ENCODE assay signal across 28 mouse cellular contexts in genomic region chr14:42133806-42134205, GRCm38 (mm10). TPM values are rescaled to one million over a fixed set of nuclear protein-coding genes. Genes with fewer than 3 reads are reported as not detected.
"Had no signal": no experiment of that assay in that cellular context is flagged by ENCODE, and none has a peak within 500 bp of the region (broad histone marks: within the 10 kb centered on the region; RNA-seq: fewer than 3 reads in every experiment).

No protein-coding gene starts in this region.

RNA-seq across cellular contexts. Expression of gene Gm7951, which starts 16.6 kb away (rescaled TPM):
- total RNA-seq: layer of hippocampus, adult 8-10 months; layer of hippocampus, postnatal 10 days; layer of hippocampus, postnatal 36 days; left cerebral cortex, adult 2 months; left cerebral cortex, postnatal 10 days; left cerebral cortex, postnatal 4 days; monocyte, adult 5-6 weeks; neutrophil, adult 5-6 weeks had no signal
- polyA plus RNA-seq: kidney, adult 2 months; kidney, embryonic 14.5 days; kidney, postnatal 0 days; limb, embryonic 12.5 days; limb, embryonic 15.5 days; liver, embryonic 11.5 days; liver, embryonic 14.5 days; liver, postnatal 0 days; lung, embryonic 14.5 days; lung, postnatal 0 days; midbrain, embryonic 10.5 days; midbrain, embryonic 13.5 days; midbrain, embryonic 16.5 days; myocyte; neural tube, embryonic 13.5 days; small intestine, adult 2 months; spleen, adult 2 months; stomach, embryonic 14.5 days; stomach, postnatal 0 days; thymus, postnatal 0 days had no signal

RNA-seq across cellular contexts. Expression of gene Gm17027, which starts 28.6 kb away (rescaled TPM):
- total RNA-seq: layer of hippocampus, adult 8-10 months; layer of hippocampus, postnatal 10 days; layer of hippocampus, postnatal 36 days; left cerebral cortex, adult 2 months; left cerebral cortex, postnatal 10 days; left cerebral cortex, postnatal 4 days; monocyte, adult 5-6 weeks; neutrophil, adult 5-6 weeks had no signal
- polyA plus RNA-seq: kidney, adult 2 months; kidney, embryonic 14.5 days; kidney, postnatal 0 days; limb, embryonic 12.5 days; limb, embryonic 15.5 days; liver, embryonic 11.5 days; liver, embryonic 14.5 days; liver, postnatal 0 days; lung, embryonic 14.5 days; lung, postnatal 0 days; midbrain, embryonic 10.5 days; midbrain, embryonic 13.5 days; midbrain, embryonic 16.5 days; myocyte; neural tube, embryonic 13.5 days; small intestine, adult 2 months; spleen, adult 2 months; stomach, embryonic 14.5 days; stomach, postnatal 0 days; thymus, postnatal 0 days had no signal

RNA-seq across cellular contexts. Expression of gene Gm3573, which starts 56.8 kb away (rescaled TPM):
- total RNA-seq: monocyte, adult 5-6 weeks; neutrophil, adult 5-6 weeks had no signal
- polyA plus RNA-seq: kidney, adult 2 months; kidney, embryonic 14.5 days; kidney, postnatal 0 days; limb, embryonic 12.5 days; limb, embryonic 15.5 days; liver, embryonic 11.5 days; liver, embryonic 14.5 days; liver, postnatal 0 days; lung, embryonic 14.5 days; lung, postnatal 0 days; midbrain, embryonic 10.5 days; midbrain, embryonic 13.5 days; midbrain, embryonic 16.5 days; myocyte; neural tube, embryonic 13.5 days; small intestine, adult 2 months; spleen, adult 2 months; stomach, embryonic 14.5 days; stomach, postnatal 0 days; thymus, postnatal 0 days had no signal
